Mouse (Mus musculus) limb, embryonic 12.5 days (tissue): ENCODE measurements around the gene Rab11fip3. TPM values are rescaled to one million over a fixed set of nuclear protein-coding genes. Genes with fewer than 3 reads are reported as not detected.

ENCODE experiments used
- ATAC-seq: fragments of 200-750 bp; cut with Nextera tagmentation; 2 replicates; pipeline ENCODE4 v1.8.0; 2017; ENCODE audit warnings: low read depth, moderate TSS enrichment; ENCODE audit not compliant: insufficient number of reproducible peaks, insufficient read depth, low FRiP score, low TSS enrichment
- H3K27ac ChIP-seq: fragments of 300-500 bp; sonication (generic); 2 replicates; pipeline ENCODE4 v1.5.1; 2016; ENCODE audit warnings: mild to moderate bottlenecking, moderate library complexity
- H3K27me3 ChIP-seq: fragments of 300-500 bp; sonication (generic); 2 replicates; pipeline ENCODE4 v1.6.1; 2016; ENCODE audit warnings: mild to moderate bottlenecking, moderate library complexity
- H3K36me3 ChIP-seq: fragments of 300-500 bp; sonication (generic); 2 replicates; pipeline ENCODE4 v1.6.1; 2016; ENCODE audit warnings: mild to moderate bottlenecking, moderate library complexity
- H3K4me1 ChIP-seq: fragments of 300-500 bp; sonication (generic); replicated peaks from 2 replicates; pipeline ENCODE4 v1.6.1; 2016
- H3K4me2 ChIP-seq: fragments of 300-500 bp; sonication (generic); 2 replicates; pipeline ENCODE4 v1.6.1; 2016; ENCODE audit warnings: mild to moderate bottlenecking, moderate library complexity
- H3K4me3 ChIP-seq: fragments of 300-500 bp; sonication (generic); replicated peaks from 2 replicates; pipeline ENCODE4 v1.5.1; 2016; ENCODE audit warnings: mild to moderate bottlenecking
- H3K9ac ChIP-seq: fragments of 300-500 bp; sonication (generic); replicated peaks from 2 replicates; pipeline ENCODE4 v1.6.1; 2016; ENCODE audit warnings: mild to moderate bottlenecking, moderate library complexity
- H3K9me3 ChIP-seq: fragments of 300-500 bp; sonication (generic); 2 replicates; pipeline ENCODE4 v1.6.1; 2016; ENCODE audit warnings: mild to moderate bottlenecking, moderate library complexity
- WGBS: fragments of 180-500 bp; shearing (Covaris S2); methylation state at CpG from one replicate; pipeline ENCODE4 v1.1.7; 2016; 5-methylcytosine and 5-hydroxymethylcytosine counted together
- polyA plus RNA-seq: library from polyadenylated mRNA; unstranded; fragments of >200 nt; fragmentation: Nextera tagmentation; extraction: Ambion mirVana; gene quantifications from 2 replicates; pipeline ENCODE4 v1.2.1, GENCODE M21; 2016

Rab11fip3 gene
- polyA plus RNA-seq, 1 experiment from 2014 or later: 26.9 TPM

DNA sequence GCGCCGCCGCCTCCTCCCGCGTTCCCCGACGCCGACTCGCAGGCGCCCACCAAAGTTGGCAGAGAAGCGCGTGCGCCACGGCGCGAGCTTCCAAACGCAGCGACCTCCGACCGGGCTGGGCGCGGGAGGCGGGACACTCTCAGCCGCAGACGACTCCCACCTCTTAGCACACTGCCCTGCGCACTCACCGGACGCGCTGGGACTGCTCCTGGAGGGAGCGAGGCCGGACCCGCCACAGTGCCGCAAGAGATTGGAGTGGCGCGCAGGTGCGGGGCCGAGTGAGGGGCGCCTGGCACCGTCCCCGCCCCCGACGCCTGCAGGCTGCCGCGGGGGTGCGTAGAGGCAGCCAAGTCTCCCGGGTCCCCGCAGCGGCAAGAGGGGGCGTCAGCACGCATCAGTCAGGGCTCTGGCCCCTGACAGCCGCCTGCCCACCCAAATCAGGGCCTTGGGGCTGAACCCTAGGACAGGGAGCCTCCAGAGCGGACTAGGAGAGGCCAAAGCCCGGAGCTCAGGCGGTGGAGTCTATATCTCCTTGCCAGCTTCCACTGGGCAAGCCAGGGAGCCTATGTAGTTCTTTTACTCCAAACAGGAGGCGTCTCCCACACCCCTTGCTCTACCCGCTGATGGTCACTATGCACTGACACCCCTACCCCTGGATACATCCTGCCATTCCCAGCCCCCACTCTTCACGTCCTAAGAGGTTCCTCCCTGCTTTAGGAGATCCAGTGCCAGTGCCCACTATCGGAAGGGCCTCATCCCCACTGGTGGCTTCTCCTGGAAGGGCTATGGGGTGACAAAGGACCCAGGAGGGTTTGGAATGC is 117.3 kb downstream of the Rab11fip3 start, which contains the start of gene A930017K11Rik:
TSS of gene A930017K11Rik (minus strand) at position 763 of the 821 bp plus-strand sequence.
- WGBS: 1% methylated on average over 58 of the region's 58 CpGs
- peak within 1 kb of the TSS; percentile 43 for H3K4me3 ChIP-seq
- ATAC-seq: no peak
- peaks cover 54% of the 10 kb centered on the region for H3K27me3 ChIP-seq
- H3K4me1 ChIP-seq: peaks cover 17% of the 10 kb centered on the region
- H3K27ac ChIP-seq: no peak within 1 kb of the TSS
- H3K36me3 ChIP-seq: no peaks in the 10 kb centered on the region
- no peaks in the 10 kb centered on the region for H3K9me3 ChIP-seq
- peak within 1 kb of the TSS; percentile 46; the same call in 1 of the 2 replicates for H3K9ac ChIP-seq
- peak within 1 kb of the TSS; percentile 73 for H3K4me2 ChIP-seq

DNA sequence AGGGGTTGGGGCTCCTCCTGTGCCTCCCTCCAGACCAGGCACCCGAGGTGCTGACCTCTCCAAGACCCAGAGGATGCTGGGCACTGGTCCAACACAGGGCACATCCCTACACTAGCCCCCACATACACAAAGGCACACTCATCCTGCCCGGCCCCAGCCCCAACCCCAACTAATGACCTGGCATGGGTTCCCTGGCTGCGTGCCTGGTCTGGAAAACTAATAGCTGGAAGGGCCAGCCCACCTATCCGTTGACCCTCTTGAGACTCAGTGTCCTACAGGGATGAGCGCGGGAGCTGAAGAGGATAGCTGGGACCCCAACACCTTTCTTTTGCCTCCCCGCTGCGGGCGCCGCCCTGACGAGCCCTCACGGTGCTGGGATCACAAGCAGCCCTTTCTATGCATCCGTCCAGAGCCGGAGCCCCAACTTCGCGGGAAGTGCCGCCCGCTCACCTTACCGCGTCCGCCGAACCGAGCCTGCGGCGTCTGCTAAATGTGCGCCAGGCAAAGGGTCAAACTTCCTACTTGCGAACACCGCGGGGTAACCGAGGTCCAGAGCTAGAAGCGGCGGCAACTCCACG is 118.0 kb downstream of the Rab11fip3 start:
- WGBS: under 1% methylated on average over 33 of the region's 33 CpGs

DNA sequence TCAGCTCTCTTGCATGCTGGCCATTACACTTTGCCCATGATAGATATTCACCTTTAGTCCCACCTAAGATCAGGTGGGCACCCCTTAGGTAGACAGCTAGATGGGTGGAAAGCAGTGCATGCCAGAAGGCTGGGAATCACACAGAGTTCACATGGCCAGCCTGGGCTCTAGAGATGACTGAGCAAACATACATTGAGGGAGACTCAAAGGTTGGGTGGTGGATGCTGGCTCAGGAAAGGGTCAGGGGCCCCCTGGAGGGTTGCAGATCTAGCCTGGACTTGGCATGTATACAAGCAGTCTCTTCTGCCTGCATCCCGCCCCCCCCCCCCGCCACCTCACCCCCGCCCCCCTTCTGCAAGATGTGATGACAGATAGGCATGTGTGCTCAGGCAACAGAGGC is 118.6 kb downstream of the Rab11fip3 start:
- Histone ChIP-seq H3K9me3 (no peaks in the 10 kb centered on the region), H3K4me3 (peak overlapping the region; percentile 43; the same call in 1 of the 2 replicates), H3K27ac (no peak overlapping the region), H3K36me3 (no peaks in the 10 kb centered on the region), H3K27me3 (peaks cover 54% of the 10 kb centered on the region), H3K9ac (no peak overlapping the region), H3K4me1 (peaks cover 17% of the 10 kb centered on the region), H3K4me2 (0 out of 2 replicates have a peak overlapping the region, but pooled peaks have one; percentile 73)
- 0% methylated on average over 1 of the region's 3 CpGs for WGBS
- no peak for ATAC-seq

More for the DNA sequence above, 118.0 kb downstream of the Rab11fip3 start:
- Histone ChIP-seq H3K4me3 (peak overlapping the region; percentile 43), H3K27ac (no peak overlapping the region), H3K9me3 (no peaks in the 10 kb centered on the region), H3K9ac (peak overlapping the region; percentile 46; the same call in 1 of the 2 replicates), H3K36me3 (no peaks in the 10 kb centered on the region), H3K27me3 (peaks cover 54% of the 10 kb centered on the region), H3K4me2 (peak overlapping the region; percentile 73), H3K4me1 (peaks cover 17% of the 10 kb centered on the region)
- ATAC-seq: no peak

DNA sequence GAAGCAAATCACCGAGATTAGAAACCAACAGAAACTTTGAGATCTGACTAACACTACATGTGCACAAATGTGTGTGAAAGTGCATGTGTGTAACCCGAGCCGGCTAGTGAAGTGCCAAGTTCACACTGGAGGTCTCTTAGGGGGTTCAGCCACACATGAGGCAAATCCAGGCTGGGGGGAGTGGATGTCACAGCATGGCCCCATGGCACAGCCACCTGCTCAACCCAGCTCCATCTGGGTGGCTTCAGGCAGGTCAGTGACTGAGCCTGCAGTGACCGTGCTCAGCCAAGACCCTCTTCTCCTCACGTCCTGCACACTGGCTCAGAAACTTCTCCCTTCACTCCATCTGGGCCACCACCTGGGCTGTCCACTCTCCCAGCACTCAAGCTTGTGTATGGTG is 119.4 kb downstream of the Rab11fip3 start:
- WGBS: 61% methylated on average over 5 of the region's 5 CpGs
- peaks cover 54% of the 10 kb centered on the region for H3K27me3 ChIP-seq
- H3K4me3 ChIP-seq: no peak overlapping the region
- no peak overlapping the region for H3K9ac ChIP-seq
- H3K9me3 ChIP-seq: no peaks in the 10 kb centered on the region
- H3K36me3 ChIP-seq: no peaks in the 10 kb centered on the region
- no peak for ATAC-seq
- peaks cover 17% of the 10 kb centered on the region for H3K4me1 ChIP-seq
- no peak overlapping the region for H3K27ac ChIP-seq
- H3K4me2 ChIP-seq: no peak overlapping the region

DNA sequence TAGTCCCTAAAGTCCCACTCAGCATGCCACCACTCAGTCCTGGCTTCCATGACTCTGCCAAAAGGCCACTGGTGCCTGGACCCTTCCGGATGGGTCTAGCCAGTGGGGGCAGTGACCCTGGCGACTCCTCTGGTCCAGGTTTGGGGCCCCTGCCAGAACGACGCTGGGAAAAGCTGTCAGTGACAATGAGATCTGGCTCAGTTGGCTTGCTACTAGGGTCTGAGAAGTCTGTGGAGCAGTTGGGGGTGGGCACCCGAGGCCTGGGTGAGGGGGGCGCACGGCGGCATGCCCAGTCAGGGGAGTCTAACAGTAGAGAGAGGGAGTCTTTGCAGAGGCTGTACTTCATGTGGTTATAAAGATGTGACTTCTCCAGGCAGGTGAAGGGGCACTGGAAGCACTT is 121.3 kb downstream of the Rab11fip3 start:
- Histone ChIP-seq H3K27ac (no peak overlapping the region), H3K4me3 (no peak overlapping the region), H3K27me3 (peaks cover 42% of the 10 kb centered on the region), H3K36me3 (no peaks in the 10 kb centered on the region), H3K9ac (no peak overlapping the region), H3K4me2 (no peak overlapping the region), H3K9me3 (no peaks in the 10 kb centered on the region), H3K4me1 (peaks cover 17% of the 10 kb centered on the region)
- ATAC-seq: no peak
- WGBS: 81% methylated on average over 8 of the region's 8 CpGs

DNA sequence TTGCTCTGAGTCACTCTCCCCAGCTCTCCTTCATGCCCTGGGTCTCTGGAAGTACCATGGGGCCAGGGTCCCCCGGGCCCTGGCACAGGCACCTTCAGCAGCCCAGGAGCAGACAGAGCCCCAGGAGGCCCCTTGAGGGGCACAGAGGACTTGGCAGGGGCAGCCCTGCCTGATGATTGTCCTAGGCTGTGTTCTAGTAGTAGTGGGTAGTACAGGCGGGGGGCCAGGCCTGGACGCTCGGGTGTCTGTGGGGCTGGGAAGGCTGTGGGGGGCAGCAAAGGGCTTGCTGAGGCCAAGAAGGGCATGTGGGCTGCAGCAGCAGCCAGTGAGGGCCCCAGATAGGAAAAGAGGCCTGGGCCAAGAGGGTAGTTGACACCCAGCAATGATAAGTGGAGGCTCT is 121.8 kb downstream of the Rab11fip3 start:
- peaks cover 37% of the 10 kb centered on the region for H3K27me3 ChIP-seq
- no peaks in the 10 kb centered on the region for H3K36me3 ChIP-seq
- no peak overlapping the region for H3K4me3 ChIP-seq
- peaks cover 17% of the 10 kb centered on the region for H3K4me1 ChIP-seq
- no peaks in the 10 kb centered on the region for H3K9me3 ChIP-seq
- H3K9ac ChIP-seq: no peak overlapping the region
- WGBS: 80% methylated on average over 4 of the region's 4 CpGs
- H3K27ac ChIP-seq: no peak overlapping the region
- H3K4me2 ChIP-seq: no peak overlapping the region
- no peak for ATAC-seq

DNA sequence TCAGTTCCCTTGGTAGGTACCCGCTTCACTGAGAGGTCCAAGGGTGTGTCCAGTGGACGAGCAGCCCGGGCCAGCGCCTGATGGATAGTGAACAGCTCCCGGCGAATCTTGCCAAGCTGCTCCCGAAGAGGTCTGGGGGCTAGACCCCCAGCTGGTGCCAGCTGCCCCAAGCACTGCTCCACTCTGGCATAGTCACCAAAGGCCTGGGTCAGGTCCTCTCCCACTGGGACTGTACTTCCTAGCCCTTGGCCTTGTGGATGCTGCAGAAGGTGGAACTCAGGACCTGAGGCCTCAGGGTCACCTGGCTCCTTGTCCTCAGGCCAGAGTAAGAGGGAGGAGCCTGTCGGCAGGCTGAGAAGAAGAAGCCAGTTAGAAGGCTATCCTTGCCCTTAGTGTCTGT is 122.5 kb downstream of the Rab11fip3 start:
- no peak overlapping the region for H3K4me2 ChIP-seq
- H3K4me1 ChIP-seq: peaks cover 14% of the 10 kb centered on the region
- H3K27ac ChIP-seq: no peak overlapping the region
- no peaks in the 10 kb centered on the region for H3K9me3 ChIP-seq
- WGBS: 85% methylated on average over 8 of the region's 8 CpGs
- H3K27me3 ChIP-seq: peaks cover 30% of the 10 kb centered on the region
- no peak overlapping the region for H3K9ac ChIP-seq
- ATAC-seq: no peak
- no peak overlapping the region for H3K4me3 ChIP-seq
- no peaks in the 10 kb centered on the region for H3K36me3 ChIP-seq

DNA sequence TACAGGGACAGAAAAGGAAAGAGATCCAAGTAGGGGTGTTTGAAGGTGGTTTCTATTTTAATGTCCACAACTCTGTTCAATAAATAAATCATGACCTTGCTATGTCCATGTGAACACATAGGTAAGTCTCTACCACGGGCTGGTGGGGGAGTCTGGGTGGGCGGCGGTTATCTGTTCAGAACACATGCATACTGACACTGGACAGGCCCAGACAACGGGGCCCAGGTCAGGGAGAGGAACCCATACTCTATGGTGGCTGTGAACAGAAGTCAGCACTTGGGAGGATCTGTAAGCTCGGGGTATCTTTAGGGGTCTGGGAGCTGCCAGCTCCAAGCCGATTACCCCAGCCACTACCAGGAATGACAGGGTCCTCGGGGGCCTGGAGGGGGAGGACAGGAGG is 123.0 kb downstream of the Rab11fip3 start:
- peaks cover 25% of the 10 kb centered on the region for H3K27me3 ChIP-seq
- H3K9me3 ChIP-seq: no peaks in the 10 kb centered on the region
- ATAC-seq: no peak
- no peak overlapping the region for H3K9ac ChIP-seq
- no peaks in the 10 kb centered on the region for H3K36me3 ChIP-seq
- H3K4me3 ChIP-seq: no peak overlapping the region
- WGBS: 78% methylated on average over 7 of the region's 7 CpGs
- H3K4me1 ChIP-seq: peaks cover 8% of the 10 kb centered on the region
- no peak overlapping the region for H3K27ac ChIP-seq
- no peak overlapping the region for H3K4me2 ChIP-seq

DNA sequence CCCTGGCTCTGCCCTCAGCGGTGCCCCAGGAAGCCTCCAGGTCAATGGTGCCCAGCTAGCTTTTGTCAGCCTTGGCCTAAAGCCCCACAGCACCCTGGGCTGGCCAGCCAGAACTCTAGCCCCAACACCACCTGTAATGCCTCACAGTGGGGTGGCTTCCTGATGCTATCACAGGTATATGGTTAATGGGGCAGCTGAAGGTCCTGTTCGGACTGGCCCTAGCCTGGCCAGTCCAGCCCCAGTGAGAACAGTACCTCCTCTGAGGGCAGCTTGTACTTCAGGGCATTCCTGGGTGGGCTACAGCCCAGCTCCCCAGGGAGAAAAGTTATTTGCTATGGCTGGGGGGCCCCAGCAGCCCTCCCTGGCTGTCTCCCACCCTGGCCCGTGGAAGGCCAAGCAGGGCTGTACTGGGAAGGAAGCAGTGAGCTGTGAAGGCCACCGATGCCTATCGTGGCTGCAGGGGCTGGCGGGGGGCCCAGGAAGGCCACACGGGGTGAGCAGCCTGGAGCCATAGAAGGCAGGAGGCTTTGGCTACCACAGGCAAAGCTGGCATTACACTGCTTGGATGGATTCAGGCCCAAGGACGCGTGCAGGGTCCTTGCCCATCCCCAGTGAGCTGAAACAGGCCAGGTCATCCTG is 123.7 kb downstream of the Rab11fip3 start:
- H3K9me3 ChIP-seq: no peaks in the 10 kb centered on the region
- peaks cover 10% of the 10 kb centered on the region for H3K4me1 ChIP-seq
- WGBS: 75% methylated on average over 9 of the region's 9 CpGs
- no peak for ATAC-seq
- H3K4me2 ChIP-seq: no peak overlapping the region; the same call in 1 of the 2 replicates
- H3K9ac ChIP-seq: no peak overlapping the region
- peaks cover 18% of the 10 kb centered on the region for H3K27me3 ChIP-seq
- no peak overlapping the region for H3K4me3 ChIP-seq
- no peaks in the 10 kb centered on the region for H3K36me3 ChIP-seq
- H3K27ac ChIP-seq: no peak overlapping the region

DNA sequence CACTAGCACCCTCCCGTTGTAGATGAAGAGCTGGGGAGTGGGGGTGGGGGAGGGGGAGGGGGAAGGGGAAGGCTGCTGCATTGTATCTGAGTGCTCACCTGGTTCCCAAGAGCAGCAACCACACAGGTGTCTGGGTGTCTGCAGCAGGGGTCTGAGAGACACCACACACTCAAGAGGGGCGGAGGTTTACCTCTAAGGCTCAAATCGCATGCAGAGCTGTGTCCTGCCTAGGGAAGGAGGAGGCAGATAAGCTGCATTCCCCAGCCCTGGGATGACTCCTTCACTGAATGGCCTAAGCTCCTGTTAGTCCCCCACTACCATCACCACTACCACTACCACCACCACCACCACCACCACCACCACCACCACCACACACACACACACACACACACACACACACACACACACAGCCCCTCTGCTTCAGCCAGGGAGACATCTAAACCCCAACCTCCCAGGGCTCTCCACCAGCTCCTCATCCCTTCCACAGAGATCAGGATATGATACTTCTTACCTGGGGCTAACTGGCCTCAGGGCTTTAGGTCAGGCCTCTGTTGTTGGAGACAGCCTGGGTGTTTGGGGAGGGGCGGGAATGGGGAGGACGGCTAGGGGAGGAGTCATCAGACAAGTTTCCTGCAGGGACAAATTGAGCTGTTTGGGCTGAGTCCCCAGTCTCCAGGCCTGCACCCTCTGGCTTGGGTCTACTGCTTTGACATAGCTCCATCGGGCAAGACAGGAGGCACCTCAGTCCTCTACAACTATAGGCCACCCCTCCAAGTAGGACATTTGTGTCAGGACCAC is 124.8 kb downstream of the Rab11fip3 start, which contains the start of the genes Pigq and Nhlrc4:
TSS of gene Pigq (minus strand) at position 571 of the 798 bp plus-strand sequence.
TSS of gene Nhlrc4 (minus strand) at position 596 of the 798 bp plus-strand sequence.
- Histone ChIP-seq H3K4me3 (no peak within 1 kb of the TSS), H3K27me3 (peaks cover 7% of the 10 kb centered on the region), H3K27ac (no peak within 1 kb of the TSS), H3K36me3 (no peaks in the 10 kb centered on the region; the same call in 1 of the 2 replicates), H3K9me3 (no peaks in the 10 kb centered on the region), H3K9ac (no peak within 1 kb of the TSS), H3K4me2 (no peak within 1 kb of the TSS; the same call in 1 of the 2 replicates), H3K4me1 (peaks cover 13% of the 10 kb centered on the region)
- no peak for ATAC-seq
- WGBS: 57% methylated on average over 6 of the region's 6 CpGs
